Mouse (Mus musculus): ENCODE data around the gene Nrip2. TPM values are rescaled to one million over a fixed set of nuclear protein-coding genes. Genes with fewer than 3 reads are reported as not detected.

The Nrip2 gene
- polyA plus RNA-seq, 1 experiment = 0.45 TPM

- H3K4me3 ChIP-seq (replicated peaks; ENCODE audit: extremely low read depth, low read depth, low read length) = no peak overlapping the region
- H3K4me1 ChIP-seq (ENCODE audit: control insufficient read depth, insufficient read depth, low read length) = no peaks in the 10 kb centered on the region
- TF ChIP-seq CTCF (IDR thresholded peaks at IDR 0.05; ENCODE audit: insufficient read depth, low read length) (peak; percentile 66), POLR2A (IDR thresholded peaks at IDR 0.05; ENCODE audit: borderline replicate concordance, extremely low read depth, low read depth, low read length) (no peak)
- WGBS = 27% methylated on average over 3 of the region's 3 CpGs
- peak; percentile 79 for DNase-seq
These were observed 12.0 kb downstream of the Nrip2 start for GRCm38 (mm10) chr6:128411115-128411514.

- Histone ChIP-seq H3K4me3 (replicated peaks; ENCODE audit: extremely low read depth, low read depth, low read length) (no peak overlapping the region), H3K4me1 (ENCODE audit: control insufficient read depth, insufficient read depth, low read length) (no peaks in the 10 kb centered on the region)
- no peak for TF ChIP-seq CTCF (IDR thresholded peaks at IDR 0.05; ENCODE audit: insufficient read depth, low read length)
- no peak for TF ChIP-seq POLR2A (IDR thresholded peaks at IDR 0.05; ENCODE audit: borderline replicate concordance, extremely low read depth, low read depth, low read length)
- 86% methylated on average over 5 of the region's 5 CpGs for WGBS
- DNase-seq = no peak
These were observed 17.1 kb downstream of the Nrip2 start for GRCm38 (mm10) chr6:128416169-128416568.

GRCm38 (mm10) chr6:128418076-128418475, 19.0 kb downstream of the Nrip2 start:
- TF ChIP-seq POLR2A (IDR thresholded peaks at IDR 0.05; ENCODE audit: borderline replicate concordance, extremely low read depth, low read depth, low read length) = no peak
- no peak for TF ChIP-seq CTCF (IDR thresholded peaks at IDR 0.05; ENCODE audit: insufficient read depth, low read length)
- WGBS = 94% methylated on average over 1 of the region's 1 CpGs
- no peak for DNase-seq

GRCm38 (mm10) chr6:128421036-128421435, 21.9 kb downstream of the Nrip2 start:
- Histone ChIP-seq H3K4me3 (replicated peaks; ENCODE audit: extremely low read depth, low read depth, low read length) (no peak overlapping the region), H3K4me1 (ENCODE audit: control insufficient read depth, insufficient read depth, low read length) (no peaks in the 10 kb centered on the region; the same call in 1 of the 2 replicates)
- WGBS = 76% methylated on average over 2 of the region's 2 CpGs
- TF ChIP-seq CTCF (IDR thresholded peaks at IDR 0.05; ENCODE audit: insufficient read depth, low read length) (no peak), POLR2A (IDR thresholded peaks at IDR 0.05; ENCODE audit: borderline replicate concordance, extremely low read depth, low read depth, low read length) (no peak)
- no peak for DNase-seq

More at GRCm38 (mm10) chr6:128418076-128418475, 19.0 kb downstream of the Nrip2 start:
- Histone ChIP-seq H3K4me1 (ENCODE audit: control insufficient read depth, insufficient read depth, low read length) (no peaks in the 10 kb centered on the region), H3K4me3 (replicated peaks; ENCODE audit: extremely low read depth, low read depth, low read length) (no peak overlapping the region)

- DNase-seq = no peak
- no peaks in the 10 kb centered on the region; the same call in 1 of the 2 replicates for H3K4me1 ChIP-seq (ENCODE audit: control insufficient read depth, insufficient read depth, low read length)
- TF ChIP-seq POLR2A (IDR thresholded peaks at IDR 0.05; ENCODE audit: borderline replicate concordance, extremely low read depth, low read depth, low read length) = no peak
- no peak for TF ChIP-seq CTCF (IDR thresholded peaks at IDR 0.05; ENCODE audit: insufficient read depth, low read length)
- WGBS = 85% methylated on average over 3 of the region's 3 CpGs
- no peak overlapping the region for H3K4me3 ChIP-seq (replicated peaks; ENCODE audit: extremely low read depth, low read depth, low read length)
These were observed 22.4 kb downstream of the Nrip2 start for GRCm38 (mm10) chr6:128421480-128421879.

GRCm38 (mm10) chr6:128423496-128424268, 24.6 kb downstream of the Nrip2 start:
- peak overlapping the region; percentile 96 for H3K4me3 ChIP-seq (replicated peaks; ENCODE audit: extremely low read depth, low read depth, low read length)
- no peaks in the 10 kb centered on the region; the same call in 1 of the 2 replicates for H3K4me1 ChIP-seq (ENCODE audit: control insufficient read depth, insufficient read depth, low read length)
- TF ChIP-seq POLR2A (IDR thresholded peaks at IDR 0.05; ENCODE audit: borderline replicate concordance, extremely low read depth, low read depth, low read length) = no peak
- no peak for TF ChIP-seq CTCF (IDR thresholded peaks at IDR 0.05; ENCODE audit: insufficient read depth, low read length)
- no peak for DNase-seq
- 35% methylated on average over 15 of the region's 16 CpGs for WGBS

- TF ChIP-seq POLR2A (IDR thresholded peaks at IDR 0.05; ENCODE audit: borderline replicate concordance, extremely low read depth, low read depth, low read length) (peak; percentile 95), CTCF (IDR thresholded peaks at IDR 0.05; ENCODE audit: insufficient read depth, low read length) (no peak)
- H3K4me3 ChIP-seq (replicated peaks; ENCODE audit: extremely low read depth, low read depth, low read length) = peak within 1 kb of the TSS; percentile 96
- WGBS = under 1% methylated on average over 42 of the region's 42 CpGs
These were observed 25.3 kb downstream of the Nrip2 start, which contains the start of gene Itfg2 for GRCm38 (mm10) chr6:128424269-128425019. Gene Itfg2, minus strand, starts transcription at chr6:128424931.

GRCm38 (mm10) chr6:128425046-128425445, 25.9 kb downstream of the Nrip2 start:
- no peak for TF ChIP-seq POLR2A (IDR thresholded peaks at IDR 0.05; ENCODE audit: borderline replicate concordance, extremely low read depth, low read depth, low read length)
- no peak for TF ChIP-seq CTCF (IDR thresholded peaks at IDR 0.05; ENCODE audit: insufficient read depth, low read length)
- WGBS = 23% methylated on average over 9 of the region's 9 CpGs
- H3K4me1 ChIP-seq (ENCODE audit: control insufficient read depth, insufficient read depth, low read length) = peaks cover 2% of the 10 kb centered on the region; the same call in 1 of the 2 replicates
- peak overlapping the region; percentile 96 for H3K4me3 ChIP-seq (replicated peaks; ENCODE audit: extremely low read depth, low read depth, low read length)
- DNase-seq = no peak

More at GRCm38 (mm10) chr6:128424269-128425019, 25.3 kb downstream of the Nrip2 start, which contains the start of gene Itfg2:
- H3K4me1 ChIP-seq (ENCODE audit: control insufficient read depth, insufficient read depth, low read length) = no peaks in the 10 kb centered on the region; the same call in 1 of the 2 replicates
- peak; percentile 97 for DNase-seq

GRCm38 (mm10) chr6:128427571-128427970, 28.5 kb downstream of the Nrip2 start:
- peaks cover 3% of the 10 kb centered on the region; the same call in 1 of the 2 replicates for H3K4me1 ChIP-seq (ENCODE audit: control insufficient read depth, insufficient read depth, low read length)
- TF ChIP-seq POLR2A (IDR thresholded peaks at IDR 0.05; ENCODE audit: borderline replicate concordance, extremely low read depth, low read depth, low read length) (no peak), CTCF (IDR thresholded peaks at IDR 0.05; ENCODE audit: insufficient read depth, low read length) (no peak)
- no peak overlapping the region for H3K4me3 ChIP-seq (replicated peaks; ENCODE audit: extremely low read depth, low read depth, low read length)
- 88% methylated on average over 5 of the region's 5 CpGs for WGBS
- no peak for DNase-seq

Measured in lung, adult 2 months (tissue).